Mouse (Mus musculus): Measurements from ENCODE around the gene Slc48a1.

Gene Slc48a1

GRCm38 (mm10) chr15:97778311-97779098 is at the start of gene Slc48a1:
Gene Slc48a1 (plus strand): TSS chr15:97778520.
- DNase-seq (ENCODE audit: low read depth) = no peak

- DNase-seq (ENCODE audit: low read depth) = no peak
Measured at GRCm38 (mm10) chr15:97728804-97729203, 49.5 kb upstream of the Slc48a1 start.

- no peak for DNase-seq (ENCODE audit: low read depth)
Measured at GRCm38 (mm10) chr15:97730365-97730764, 48.0 kb upstream of the Slc48a1 start.

- no peak for DNase-seq (ENCODE audit: low read depth)
Measured at GRCm38 (mm10) chr15:97731111-97731510, 47.2 kb upstream of the Slc48a1 start, which contains the start of gene Endou. Gene Endou (minus strand): TSS chr15:97731339.

- DNase-seq (ENCODE audit: low read depth) = no peak
Measured at GRCm38 (mm10) chr15:97731988-97732387, 46.3 kb upstream of the Slc48a1 start.

- DNase-seq (ENCODE audit: low read depth) = no peak
Measured at GRCm38 (mm10) chr15:97738923-97739322, 39.4 kb upstream of the Slc48a1 start.

- no peak for DNase-seq (ENCODE audit: low read depth)
Measured at GRCm38 (mm10) chr15:97740283-97740732, 38.0 kb upstream of the Slc48a1 start.

- DNase-seq (ENCODE audit: low read depth) = no peak
Measured at GRCm38 (mm10) chr15:97741662-97742061, 36.7 kb upstream of the Slc48a1 start.

- no peak for DNase-seq (ENCODE audit: low read depth)
Measured at GRCm38 (mm10) chr15:97742074-97742473, 36.2 kb upstream of the Slc48a1 start.

- no peak for DNase-seq (ENCODE audit: low read depth)
Measured at GRCm38 (mm10) chr15:97742600-97742999, 35.7 kb upstream of the Slc48a1 start.

- DNase-seq (ENCODE audit: low read depth) = no peak
Measured at GRCm38 (mm10) chr15:97743210-97743609, 35.1 kb upstream of the Slc48a1 start.

GRCm38 (mm10) chr15:97743961-97744525 is 34.3 kb upstream of the Slc48a1 start:
- DNase-seq (ENCODE audit: low read depth) = no peak

- DNase-seq (ENCODE audit: low read depth) = no peak
Measured at GRCm38 (mm10) chr15:97744930-97745329, 33.4 kb upstream of the Slc48a1 start.

- DNase-seq (ENCODE audit: low read depth) = no peak
Measured at GRCm38 (mm10) chr15:97745331-97745730, 33.0 kb upstream of the Slc48a1 start.

- no peak for DNase-seq (ENCODE audit: low read depth)
Measured at GRCm38 (mm10) chr15:97746278-97746677, 32.0 kb upstream of the Slc48a1 start.

GRCm38 (mm10) chr15:97746748-97747147 is 31.6 kb upstream of the Slc48a1 start:
- DNase-seq (ENCODE audit: low read depth) = no peak

- DNase-seq (ENCODE audit: low read depth) = no peak
Measured at GRCm38 (mm10) chr15:97747486-97747885, 30.8 kb upstream of the Slc48a1 start.

GRCm38 (mm10) chr15:97748309-97748708 is 30.0 kb upstream of the Slc48a1 start:
- DNase-seq (ENCODE audit: low read depth) = no peak

- DNase-seq (ENCODE audit: low read depth) = no peak
Measured at GRCm38 (mm10) chr15:97748964-97749363, 29.4 kb upstream of the Slc48a1 start.

GRCm38 (mm10) chr15:97749397-97749796 is 28.9 kb upstream of the Slc48a1 start:
- DNase-seq (ENCODE audit: low read depth) = no peak

GRCm38 (mm10) chr15:97749841-97750240 is 28.5 kb upstream of the Slc48a1 start:
- no peak for DNase-seq (ENCODE audit: low read depth)

GRCm38 (mm10) chr15:97750697-97751096 is 27.6 kb upstream of the Slc48a1 start:
- peak; percentile 98 for DNase-seq (ENCODE audit: low read depth)

- no peak for DNase-seq (ENCODE audit: low read depth)
Measured at GRCm38 (mm10) chr15:97751676-97752075, 26.6 kb upstream of the Slc48a1 start.

GRCm38 (mm10) chr15:97752491-97752890 is 25.8 kb upstream of the Slc48a1 start:
- DNase-seq (ENCODE audit: low read depth) = no peak

Data from 416B (cell line).